Mouse (Mus musculus): ENCODE measurements around the gene Mrps21. TPM values are rescaled to one million over a fixed set of nuclear protein-coding genes. Genes with fewer than 3 reads are reported as not detected.

Gene Mrps21
- polyA plus RNA-seq, 1 experiment from 2014 or later = 355 TPM

Other genes with a start within 250 kb of the Mrps21 start
- gene Ensa, start 246.5 kb downstream of the Mrps21 start, polyA plus RNA-seq (2016; fragmentation: Nextera tagmentation; extraction: Ambion mirVana) = 82.6 and 90.0 TPM in 2 replicates
- 69.9 and 75.7 TPM in 2 replicates for gene Mcl1, start 212.7 kb downstream of the Mrps21 start, polyA plus RNA-seq (2016; fragmentation: Nextera tagmentation; extraction: Ambion mirVana)
- gene Adamtsl4, start 183.6 kb downstream of the Mrps21 start, polyA plus RNA-seq (2016; fragmentation: Nextera tagmentation; extraction: Ambion mirVana) = 0.71 and 1.4 TPM in 2 replicates
- 4.1 and 4.4 TPM in 2 replicates for gene Ecm1, start 131.9 kb downstream of the Mrps21 start, polyA plus RNA-seq (2016; fragmentation: Nextera tagmentation; extraction: Ambion mirVana)
- 56.9 and 60.5 TPM in 2 replicates for gene Tars2, start 111.3 kb downstream of the Mrps21 start, polyA plus RNA-seq (2016; fragmentation: Nextera tagmentation; extraction: Ambion mirVana)
- gene Rprd2, start 52.7 kb downstream of the Mrps21 start, polyA plus RNA-seq (2016; fragmentation: Nextera tagmentation; extraction: Ambion mirVana) = 26.5 and 27.8 TPM in 2 replicates
- gene Prpf3, start 15.6 kb downstream of the Mrps21 start, polyA plus RNA-seq (2016; fragmentation: Nextera tagmentation; extraction: Ambion mirVana) = 74.9 and 75.7 TPM in 2 replicates
- 8.5 and 10.2 TPM in 2 replicates for gene Ciart, start 10.7 kb upstream of the Mrps21 start, polyA plus RNA-seq (2016; fragmentation: Nextera tagmentation; extraction: Ambion mirVana)
- gene BC028528, start 20.5 kb upstream of the Mrps21 start, polyA plus RNA-seq (2016; fragmentation: Nextera tagmentation; extraction: Ambion mirVana) = 11.1 and 11.6 TPM in 2 replicates
- gene Aph1a, start 22.4 kb upstream of the Mrps21 start, polyA plus RNA-seq (2016; fragmentation: Nextera tagmentation; extraction: Ambion mirVana) = 29.0 and 31.5 TPM in 2 replicates
- gene Car14, start 33.2 kb upstream of the Mrps21 start, polyA plus RNA-seq (2016; fragmentation: Nextera tagmentation; extraction: Ambion mirVana) = 74.2 and 78.4 TPM in 2 replicates
- gene Anp32e, start 57.7 kb upstream of the Mrps21 start, polyA plus RNA-seq (2016; fragmentation: Nextera tagmentation; extraction: Ambion mirVana) = 304 and 327 TPM in 2 replicates
- 79.8 and 91.8 TPM in 2 replicates for gene Plekho1, start 124.5 kb upstream of the Mrps21 start, polyA plus RNA-seq (2016; fragmentation: Nextera tagmentation; extraction: Ambion mirVana)
- gene Vps45, start 186.9 kb upstream of the Mrps21 start, polyA plus RNA-seq (2016; fragmentation: Nextera tagmentation; extraction: Ambion mirVana) = 36.5 and 38.9 TPM in 2 replicates
- gene Otud7b, start 233.0 kb upstream of the Mrps21 start, polyA plus RNA-seq (2016; fragmentation: Nextera tagmentation; extraction: Ambion mirVana) = 18.7 and 23.3 TPM in 2 replicates